Mouse (Mus musculus) liver (tissue): Measurements from ENCODE around the gene Rad50.

Experiments used
- DNase-seq: peaks from one replicate; pipeline ENCODE4 v3.0.0-alpha.2; 2020; ENCODE audit warnings: mixed read lengths

The Rad50 gene

GRCm38 (mm10) chr11:53632122-53632733, 74.9 kb downstream of the Rad50 start:
- DNase-seq, result no peak

- DNase-seq, result peak; percentile 80
These were observed 79.3 kb downstream of the Rad50 start for GRCm38 (mm10) chr11:53627859-53628258.

GRCm38 (mm10) chr11:53626802-53627373, 80.2 kb downstream of the Rad50 start:
- peak; percentile 70 for DNase-seq

GRCm38 (mm10) chr11:53624124-53624523, 83.0 kb downstream of the Rad50 start:
- no peak for DNase-seq

- no peak for DNase-seq
These were observed 83.5 kb downstream of the Rad50 start for GRCm38 (mm10) chr11:53623573-53623972.

GRCm38 (mm10) chr11:53622440-53622806, 84.7 kb downstream of the Rad50 start:
- no peak for DNase-seq

DNA sequence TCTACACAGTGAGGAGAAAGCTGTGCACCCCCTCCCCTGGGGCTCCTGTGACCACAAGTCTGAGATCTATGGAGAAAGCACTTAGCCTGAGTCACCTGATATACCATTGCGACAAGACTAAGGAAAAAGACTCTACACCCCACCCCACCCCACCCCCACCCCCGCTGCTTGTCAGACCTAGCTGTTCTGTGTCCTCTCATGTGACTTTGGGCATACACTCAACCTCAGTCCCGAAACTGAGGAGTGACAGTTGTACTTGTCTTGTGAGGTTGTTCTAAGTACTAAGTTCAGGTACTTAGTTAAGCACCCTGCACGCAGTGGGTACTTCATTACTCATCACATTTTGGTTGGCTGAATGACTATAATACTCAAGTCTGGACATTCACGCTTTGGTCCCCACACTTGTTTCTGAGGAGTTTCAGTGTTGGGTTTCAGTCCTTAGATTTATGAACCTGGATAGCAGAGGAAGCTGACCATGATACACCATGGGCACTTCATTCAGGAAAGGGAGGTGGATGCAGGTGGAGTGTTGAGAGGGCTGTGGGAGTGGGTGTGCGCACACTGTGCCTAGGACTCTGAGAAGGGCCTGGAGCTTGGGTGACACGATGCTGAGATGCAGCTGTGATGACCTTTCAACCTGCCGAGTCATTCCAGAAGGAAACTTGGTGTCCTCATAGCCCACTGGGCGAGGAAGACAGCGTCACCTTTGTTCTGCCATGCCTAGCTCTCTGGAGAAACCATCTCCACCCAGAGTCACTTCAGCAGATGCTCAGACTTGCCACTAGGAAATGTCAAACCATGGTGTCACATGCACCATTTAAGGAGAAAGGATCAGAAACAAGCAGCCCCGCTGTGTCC, 85.3 kb downstream of the Rad50 start:
- DNase-seq, result no peak

- no peak for DNase-seq
These were observed 87.0 kb downstream of the Rad50 start for GRCm38 (mm10) chr11:53620094-53620493.

- peak; percentile 58 for DNase-seq
These were observed 87.7 kb downstream of the Rad50 start for GRCm38 (mm10) chr11:53619428-53619827.

DNA sequence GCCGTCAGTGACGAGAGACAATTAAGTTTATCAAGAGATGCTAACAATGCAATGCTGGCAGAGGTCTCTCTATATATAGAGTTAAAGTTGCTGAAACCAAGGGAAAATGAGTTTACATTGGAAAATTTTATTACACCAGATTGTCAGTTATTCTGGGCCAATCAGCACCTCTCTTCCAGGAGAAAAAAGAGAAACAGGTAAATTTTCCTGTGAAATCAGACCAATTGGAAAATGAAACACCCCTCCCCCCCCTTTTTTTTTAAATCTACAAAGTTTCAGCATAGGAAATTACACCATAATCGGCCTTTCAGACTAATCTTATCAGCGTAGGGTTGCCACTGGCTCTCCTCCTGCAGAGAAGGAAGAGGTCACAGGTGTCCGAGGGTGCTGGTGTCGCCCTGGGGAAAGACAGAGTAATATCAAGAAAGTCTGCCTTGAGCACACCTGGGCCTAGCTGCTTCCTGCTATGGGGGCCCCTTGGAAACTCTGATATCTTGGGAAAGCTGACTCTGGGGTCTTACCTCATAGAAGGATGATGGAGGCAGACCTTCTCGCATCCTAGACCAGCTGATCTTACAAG, 88.4 kb downstream of the Rad50 start, which contains the start of gene Il4:
Gene Il4, minus strand, starts transcription at position 51 of the 580 bp plus-strand sequence.
- no peak for DNase-seq

- DNase-seq, result no peak
These were observed 89.5 kb downstream of the Rad50 start for GRCm38 (mm10) chr11:53617562-53618109.

DNA sequence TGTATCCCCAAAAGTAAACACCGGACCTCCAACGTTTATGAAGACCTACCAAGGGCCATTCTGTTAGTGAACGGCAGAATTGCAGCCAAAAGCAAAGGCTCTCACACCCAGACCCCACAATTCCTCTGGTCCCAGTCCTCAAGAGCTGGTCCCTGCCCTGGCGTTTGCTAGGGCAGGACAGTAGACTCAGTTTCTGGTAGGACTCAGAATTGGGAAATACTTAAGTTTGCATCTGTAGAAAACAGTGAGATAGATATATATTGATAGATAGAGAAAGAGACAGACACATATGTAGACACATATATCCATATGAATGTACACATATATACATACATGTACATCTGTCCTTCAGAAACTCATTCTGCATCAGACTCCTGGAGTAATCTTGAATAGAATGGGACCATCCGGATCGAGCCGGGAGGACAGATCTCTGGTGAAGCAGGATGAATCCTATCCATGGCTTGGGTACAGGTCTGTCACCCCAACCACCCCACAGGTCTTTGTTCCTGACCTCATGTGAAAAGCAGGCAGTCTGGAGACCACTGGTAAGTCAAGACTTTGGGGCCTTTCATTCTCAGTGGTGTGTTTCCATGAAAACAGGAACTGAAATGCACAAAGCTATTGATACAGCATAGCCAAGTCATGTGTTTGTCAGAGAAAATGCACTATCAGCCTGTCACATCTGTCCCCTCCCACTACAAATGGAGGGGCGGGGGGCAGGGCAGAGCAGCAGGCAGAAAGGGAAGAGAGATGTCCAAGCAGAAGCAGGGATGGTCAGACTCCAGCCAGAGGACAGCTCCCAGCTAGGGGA, 90.2 kb downstream of the Rad50 start:
- DNase-seq, result peak; percentile 65

DNA sequence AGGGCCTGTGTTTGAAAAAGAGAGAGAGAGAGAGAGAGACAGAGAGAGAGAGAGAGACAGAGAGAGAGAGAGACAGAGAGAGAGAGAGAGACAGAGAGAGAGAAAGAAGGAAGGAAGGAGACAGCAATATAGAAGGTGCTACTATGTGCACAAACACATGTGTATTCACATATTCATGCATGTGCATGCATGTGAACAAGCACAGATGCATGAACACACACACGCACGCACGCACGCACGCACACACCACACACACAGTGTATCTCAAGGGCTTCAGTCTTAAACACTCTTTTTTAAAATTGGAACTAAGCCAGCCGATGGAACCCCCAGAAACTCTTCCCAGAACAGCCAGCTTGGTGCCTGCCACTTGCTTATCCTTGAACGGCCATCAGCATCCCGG, 91.5 kb downstream of the Rad50 start:
- DNase-seq, result no peak

DNA sequence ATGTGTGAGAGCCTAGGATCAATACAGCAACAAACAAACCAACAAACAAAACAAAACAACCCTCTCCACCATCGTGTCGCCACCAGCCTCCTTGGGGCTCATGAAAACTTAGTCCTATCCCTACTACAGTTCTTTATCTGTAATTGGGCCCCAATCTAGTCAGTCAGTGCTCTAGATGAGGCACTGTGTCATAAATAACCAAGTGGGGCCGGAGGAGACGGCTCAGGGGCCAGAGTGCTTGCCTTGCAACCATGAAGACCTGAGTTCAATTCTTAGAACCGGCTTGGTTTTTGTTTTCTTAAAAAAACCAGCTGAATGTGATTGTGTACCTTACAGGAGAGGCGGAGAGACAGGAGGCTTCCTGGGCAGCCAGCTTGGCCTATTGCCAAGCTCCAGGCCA, 91.9 kb downstream of the Rad50 start:
- peak; percentile 38 for DNase-seq

GRCm38 (mm10) chr11:53609672-53610071, 97.4 kb downstream of the Rad50 start:
- DNase-seq, result no peak

GRCm38 (mm10) chr11:53609231-53609630, 97.9 kb downstream of the Rad50 start:
- peak; percentile 31 for DNase-seq

GRCm38 (mm10) chr11:53605609-53606008, 101.5 kb downstream of the Rad50 start:
- DNase-seq, result peak; percentile 30

- DNase-seq, result no peak
These were observed 102.1 kb downstream of the Rad50 start for GRCm38 (mm10) chr11:53604983-53605382.
